Mouse (Mus musculus) MEL (cell line): ENCODE data around the gene S100a16. TPM values are rescaled to one million over a fixed set of nuclear protein-coding genes. Genes with fewer than 3 reads are reported as not detected.

Experiments
- DNase-seq: peaks from one replicate; pipeline ENCODE4 v3.0.0; 2011; ENCODE audit warnings: low read depth, low spot score
- H3K27ac ChIP-seq: 2 replicates; pipeline ENCODE4 v1.5.1; 2012; ENCODE audit warnings: low read depth, mild to moderate bottlenecking, control low read depth, low read length, moderate library complexity; ENCODE audit not compliant: control insufficient read depth
- H3K27me3 ChIP-seq, 2 experiments: fragments of 150-350 bp in 1 of 2; sonication (generic) in 1 of 2; 2 replicates each; pipeline ENCODE4 v1.6.1; 2012; ENCODE audit warnings: low read length in 2 of 2, mild to moderate bottlenecking in 2 of 2, improper control_type of control experiment in 1 of 2, moderate library complexity in 1 of 2; ENCODE audit not compliant: insufficient read depth in 2 of 2, control insufficient read depth in 1 of 2
- H3K36me3 ChIP-seq, 2 experiments: 2 replicates each; pipeline ENCODE4 v1.6.1; 2012 to 2014; ENCODE audit warnings: low read length in 2 of 2, improper control_type of control experiment in 1 of 2, inconsistent platforms in 1 of 2, mild to moderate bottlenecking in 1 of 2; ENCODE audit not compliant: insufficient read depth in 2 of 2, control insufficient read depth in 1 of 2
- H3K4me1 ChIP-seq, 2 experiments: fragments of 150-350 bp in 1 of 2; sonication (generic) in 1 of 2; 2 replicates each; pipeline ENCODE4 v1.6.1; 2012; ENCODE audit warnings: low read length in 2 of 2, improper control_type of control experiment in 1 of 2, mild to moderate bottlenecking in 1 of 2; ENCODE audit not compliant: insufficient read depth in 2 of 2, control insufficient read depth in 1 of 2
- H3K4me3 ChIP-seq, 2 experiments: fragments of 150-350 bp in 1 of 2; sonication (generic) in 1 of 2; 2 replicates each; pipeline ENCODE4 v1.5.1; 2012; ENCODE audit warnings: low read depth in 2 of 2, low read length in 2 of 2, mild to moderate bottlenecking in 2 of 2, moderate library complexity in 2 of 2, control low read depth in 1 of 2, improper control_type of control experiment in 1 of 2; ENCODE audit not compliant: control insufficient read depth in 1 of 2, insufficient read depth in 1 of 2
- H3K79me2 ChIP-seq: 2 replicates; pipeline ENCODE4 v1.6.1; 2012; ENCODE audit warnings: mild to moderate bottlenecking, low read length, moderate library complexity; ENCODE audit not compliant: control insufficient read depth, poor library complexity, insufficient read depth
- H3K9ac ChIP-seq: 2 replicates; pipeline ENCODE4 v1.6.1; 2012; ENCODE audit warnings: low read depth, mild to moderate bottlenecking, control low read depth, low read length, moderate library complexity; ENCODE audit not compliant: control insufficient read depth, poor library complexity, severe bottlenecking
- H3K9me3 ChIP-seq: fragments of 150-350 bp; sonication (generic); replicated peaks from 2 replicates; pipeline ENCODE4 v1.6.1; 2012; ENCODE audit warnings: mild to moderate bottlenecking, low read length, improper control_type of control experiment, moderate library complexity; ENCODE audit not compliant: insufficient read depth
- BHLHE40 ChIP-seq: IDR thresholded peaks from 2 replicates; pipeline ENCODE4 v1.6.1; 2012; ENCODE audit warnings: low read depth, mild to moderate bottlenecking, inconsistent platforms, low read length, improper control_type of control experiment, borderline replicate concordance
- CHD2 ChIP-seq: IDR thresholded peaks from 2 replicates; pipeline ENCODE4 v1.6.1; 2011; ENCODE audit warnings: low read length, improper control_type of control experiment
- CTCF ChIP-seq, 3 experiments: IDR thresholded peaks in 2 of 3; conservative IDR thresholded peaks in 1 of 3; 2 replicates each; pipeline ENCODE4 v1.5.1; 2011 to 2012; ENCODE audit warnings: low read length in 3 of 3, low read depth in 2 of 3, mild to moderate bottlenecking in 2 of 3, improper control_type of control experiment in 1 of 3, inconsistent platforms in 1 of 3, mixed read lengths in 1 of 3, moderate library complexity in 1 of 3; ENCODE audit not compliant: control insufficient read depth in 1 of 3, insufficient read depth in 1 of 3, poor library complexity in 1 of 3, severe bottlenecking in 1 of 3
- ELF1 ChIP-seq: IDR thresholded peaks from 2 replicates; pipeline ENCODE4 v1.6.1; 2014; ENCODE audit warnings: low read depth, mild to moderate bottlenecking, inconsistent platforms, low read length, improper control_type of control experiment, moderate library complexity
- JUND ChIP-seq: IDR thresholded peaks from 2 replicates; pipeline ENCODE4 v1.6.1; 2011; ENCODE audit warnings: low read depth, mild to moderate bottlenecking, improper control_type of control experiment, low read length
- KAT2A ChIP-seq: conservative IDR thresholded peaks from 2 replicates; pipeline ENCODE4 v1.6.1; 2012; ENCODE audit warnings: low read depth, low read length, improper control_type of control experiment, inconsistent platforms
- MEF2A ChIP-seq: IDR thresholded peaks from 2 replicates; pipeline ENCODE4 v1.6.1; 2014; ENCODE audit warnings: low read depth, mild to moderate bottlenecking, inconsistent platforms, low read length, improper control_type of control experiment; ENCODE audit not compliant: poor library complexity, insufficient replicate concordance, severe bottlenecking; ENCODE audit errors: extremely low read depth
- MYB ChIP-seq: IDR thresholded peaks from 2 replicates; pipeline ENCODE4 v1.6.1; 2011; ENCODE audit warnings: mild to moderate bottlenecking, low read depth, low read length, improper control_type of control experiment
- NELFE ChIP-seq: IDR thresholded peaks from 2 replicates; pipeline ENCODE4 v1.6.1; 2011; ENCODE audit warnings: low read depth, low read length, improper control_type of control experiment
- NRF1 ChIP-seq: IDR thresholded peaks from 2 replicates; pipeline ENCODE4 v1.6.1; 2014; ENCODE audit warnings: low read depth, mild to moderate bottlenecking, inconsistent platforms, low read length, improper control_type of control experiment, moderate library complexity; ENCODE audit not compliant: poor library complexity, insufficient read depth, severe bottlenecking
- POLR2AphosphoS5 ChIP-seq: IDR thresholded peaks from 2 replicates; pipeline ENCODE4 v1.6.1; 2012; ENCODE audit warnings: low read depth, borderline replicate concordance, mild to moderate bottlenecking, inconsistent platforms, low read length, moderate library complexity, mixed read lengths
- RAD21 ChIP-seq: IDR thresholded peaks from 2 replicates; pipeline ENCODE4 v1.6.1; 2011; ENCODE audit warnings: mild to moderate bottlenecking, low read depth, low read length, improper control_type of control experiment
- RCOR1 ChIP-seq: IDR thresholded peaks from 2 replicates; pipeline ENCODE4 v1.6.1; 2012; ENCODE audit warnings: low read depth, mild to moderate bottlenecking, inconsistent platforms, low read length, improper control_type of control experiment
- SIN3A ChIP-seq: IDR thresholded peaks from 2 replicates; pipeline ENCODE4 v1.6.1; 2012; ENCODE audit warnings: low read length, improper control_type of control experiment, inconsistent platforms
- TAL1 ChIP-seq: IDR thresholded peaks from 2 replicates; pipeline ENCODE4 v1.6.1; 2012; ENCODE audit warnings: mild to moderate bottlenecking, inconsistent platforms, low read length, moderate library complexity, mixed read lengths
- TCF12 ChIP-seq: IDR thresholded peaks from 2 replicates; pipeline ENCODE4 v1.6.1; 2014; ENCODE audit warnings: low read depth, mild to moderate bottlenecking, inconsistent platforms, low read length, improper control_type of control experiment, moderate library complexity
- UBTF ChIP-seq: IDR thresholded peaks from 2 replicates; pipeline ENCODE4 v1.6.1; 2012; ENCODE audit warnings: low read depth, mild to moderate bottlenecking, inconsistent platforms, low read length, improper control_type of control experiment, moderate library complexity, borderline replicate concordance; ENCODE audit not compliant: insufficient read depth
- USF1 ChIP-seq: IDR thresholded peaks from 2 replicates; pipeline ENCODE4 v1.6.1; 2014; ENCODE audit warnings: low read depth, mild to moderate bottlenecking, inconsistent platforms, low read length, improper control_type of control experiment, moderate library complexity
- USF2 ChIP-seq, 2 experiments: IDR thresholded peaks; 2 replicates each; pipeline ENCODE4 v1.6.1; 2011 to 2012; ENCODE audit warnings: improper control_type of control experiment in 2 of 2, low read length in 2 of 2, borderline replicate concordance in 1 of 2, inconsistent platforms in 1 of 2, low read depth in 1 of 2, mild to moderate bottlenecking in 1 of 2; ENCODE audit not compliant: insufficient read depth in 1 of 2
- ZKSCAN1 ChIP-seq: IDR thresholded peaks from 2 replicates; pipeline ENCODE4 v1.6.1; 2012; ENCODE audit warnings: low read depth, mild to moderate bottlenecking, inconsistent platforms, low read length, improper control_type of control experiment, moderate library complexity
- ZNF384 ChIP-seq: IDR thresholded peaks from 2 replicates; pipeline ENCODE4 v1.6.1; 2012; ENCODE audit warnings: low read depth, mild to moderate bottlenecking, inconsistent platforms, low read length, improper control_type of control experiment
- polyA plus RNA-seq, 2 experiments: library from polyadenylated mRNA; stranded (reverse) in 1 of 2; unstranded in 1 of 2; fragments of >175 nt in 1 of 2; fragments of >200 nt in 1 of 2; gene quantifications; 2 replicates each; pipeline versions ENCODE4 v1.2.1 to v1.2.4; 2012; ENCODE audit warnings: low replicate concordance in 2 of 2, low read depth in 1 of 2; ENCODE audit not compliant: insufficient read length in 2 of 2, insufficient read depth in 1 of 2, missing spikeins in 1 of 2
- total RNA-seq: library from RNA; depleted of rRNA; stranded (reverse); fragments of 300-350 nt; gene quantifications from 2 replicates; pipeline ENCODE4 v1.2.3, GENCODE M21; 2012

Gene S100a16
- total and polyA plus RNA-seq, 3 experiments = not detected

- H3K9ac ChIP-seq = no peak overlapping the region
- TF ChIP-seq JUND (no peak), SIN3A (no peak), ZKSCAN1 (no peak), USF1 (no peak), TCF12 (no peak), USF2 (IDR thresholded peaks at IDR 0.05; ENCODE audit: borderline replicate concordance in 1 of 2, insufficient read depth in 1 of 2, low read depth in 1 of 2, low read length in 2 of 2) (no peak), ELF1 (no peak), POLR2AphosphoS5 (no peak)
- peaks cover 20 to 33% of the 10 kb centered on the region in 2 experiments for H3K27me3 ChIP-seq
Measured at GRCm38 (mm10) chr3:90575320-90575719, 38.3 kb downstream of the S100a16 start.

GRCm38 (mm10) chr3:90576351-90577001 lies 39.4 kb downstream of the S100a16 start:
- H3K79me2 ChIP-seq = no peaks in the 10 kb centered on the region
- peaks cover 20 to 33% of the 10 kb centered on the region in 2 experiments for H3K27me3 ChIP-seq
- no peak for TF ChIP-seq CHD2
- no peak for TF ChIP-seq NELFE
- TF ChIP-seq SIN3A = no peak
- TF ChIP-seq TAL1 = no peak
- TF ChIP-seq UBTF = no peak
- no peak for TF ChIP-seq ZNF384
- no peak for TF ChIP-seq MYB
- no peak for TF ChIP-seq NRF1
- TF ChIP-seq MEF2A = no peak
- no peak for TF ChIP-seq JUND
- no peak for TF ChIP-seq RCOR1
- no peak for TF ChIP-seq RAD21
- no peak for TF ChIP-seq CTCF (IDR thresholded peaks at IDR 0.05 in 2 of 3, conservative IDR thresholded peaks at IDR 0.05 in 1 of 3; ENCODE audit: control insufficient read depth in 1 of 3, insufficient read depth in 1 of 3, low read depth in 2 of 3, low read length in 3 of 3, poor library complexity in 1 of 3, severe bottlenecking in 1 of 3)
- TF ChIP-seq BHLHE40 = no peak
- TF ChIP-seq KAT2A = no peak
- TF ChIP-seq, all 39 proteins: peak for 0
- H3K27ac ChIP-seq = no peak overlapping the region
- H3K9ac ChIP-seq = no peak overlapping the region
- H3K9me3 ChIP-seq = no peaks in the 10 kb centered on the region
- no peak overlapping the region for H3K4me3 ChIP-seq
- H3K4me1 ChIP-seq = no peaks in the 10 kb centered on the region
- DNase-seq = no peak
- no peaks in the 10 kb centered on the region for H3K36me3 ChIP-seq

More at GRCm38 (mm10) chr3:90575320-90575719, 38.3 kb downstream of the S100a16 start:
- no peak overlapping the region for H3K27ac ChIP-seq
- H3K4me1 ChIP-seq = no peaks in the 10 kb centered on the region
- H3K9me3 ChIP-seq = no peaks in the 10 kb centered on the region
- H3K36me3 ChIP-seq = no peaks in the 10 kb centered on the region
- H3K4me3 ChIP-seq = no peak overlapping the region
- H3K79me2 ChIP-seq = no peaks in the 10 kb centered on the region
- no peak for DNase-seq
